Mouse (Mus musculus) embryonic fibroblast, embryonic 13.5 days (primary cell): ENCODE measurements around the gene Gm21981.

Source experiments
- CTCF ChIP-seq: IDR thresholded peaks from 2 replicates; pipeline ENCODE4 v1.5.1; 2011; ENCODE audit warnings: mild to moderate bottlenecking, control low read depth, low read length, moderate library complexity, borderline replicate concordance; ENCODE audit not compliant: insufficient read depth
- POLR2A ChIP-seq: IDR thresholded peaks from 2 replicates; pipeline ENCODE4 v1.6.1; 2011; ENCODE audit warnings: low read depth, mild to moderate bottlenecking, control low read depth, low read length, moderate library complexity

DNA sequence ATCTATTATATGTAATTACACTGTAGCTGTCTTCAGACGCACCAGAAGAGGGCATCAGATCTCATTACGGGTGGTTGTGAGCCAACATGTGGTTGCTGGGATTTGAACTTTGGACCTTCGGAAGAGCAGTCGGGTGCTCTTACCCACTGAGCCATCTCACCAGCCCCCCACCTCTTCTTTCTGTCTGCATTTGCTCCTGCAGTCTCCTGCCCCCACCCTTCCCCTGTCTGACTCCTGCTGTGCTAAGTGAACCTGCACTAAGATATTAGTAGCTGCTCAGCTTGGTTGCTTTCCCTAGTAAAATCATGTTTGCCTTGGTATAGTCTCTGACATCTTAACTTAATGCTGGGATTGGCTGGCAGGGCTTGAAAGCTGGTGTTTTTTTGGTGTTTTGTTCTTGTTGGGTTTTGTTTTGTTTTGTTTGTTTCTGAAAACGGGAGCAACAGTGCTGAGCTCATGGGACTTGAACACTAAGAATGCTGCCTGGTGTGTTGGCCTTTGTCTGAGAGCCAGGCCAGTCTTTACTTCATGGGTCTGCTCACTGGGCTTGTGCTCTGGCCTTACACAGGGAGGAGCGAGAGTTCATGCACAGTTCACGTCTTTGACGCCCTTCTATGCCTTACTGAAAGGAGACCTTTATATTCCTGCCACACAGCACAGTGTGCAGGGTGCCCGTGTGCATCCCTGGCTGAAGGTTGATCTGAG is 31.1 kb downstream of the Gm21981 start:
- no peak for TF ChIP-seq CTCF
- TF ChIP-seq POLR2A: no peak
